Mouse (Mus musculus): ENCODE results near the gene Slc6a6. TPM values are rescaled to one million over a fixed set of nuclear protein-coding genes. Genes with fewer than 3 reads are reported as not detected.

Gene Slc6a6
- polyA plus RNA-seq, 1 experiment = 58.7 TPM

DNA sequence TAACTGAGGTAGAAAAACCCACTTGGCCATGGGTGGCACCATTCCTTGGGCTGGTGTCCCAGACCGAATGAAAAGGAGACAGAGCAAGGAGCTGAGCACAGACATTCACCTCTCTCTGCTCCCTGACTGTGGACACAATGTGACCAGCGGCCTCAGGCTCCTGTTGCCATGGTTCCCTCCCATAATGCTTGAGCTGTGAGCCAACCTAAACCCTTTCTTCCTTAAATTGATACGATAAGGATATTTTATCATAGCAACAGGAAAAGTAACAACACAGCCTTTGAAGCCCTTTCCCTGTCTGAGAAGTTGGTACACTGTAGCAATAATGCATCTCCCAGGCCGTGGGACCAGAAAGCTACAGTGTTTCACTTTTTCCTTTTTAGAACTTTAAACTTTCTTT lies 14.6 kb upstream of the Slc6a6 start:
- DNase-seq (ENCODE audit: low read depth) = no peak

GRCm38 (mm10) chr6:91670224-91670623 lies 13.6 kb upstream of the Slc6a6 start:
- no peak for DNase-seq (ENCODE audit: low read depth)

GRCm38 (mm10) chr6:91674757-91675350 lies 9.0 kb upstream of the Slc6a6 start:
- no peak for DNase-seq (ENCODE audit: low read depth)

DNA sequence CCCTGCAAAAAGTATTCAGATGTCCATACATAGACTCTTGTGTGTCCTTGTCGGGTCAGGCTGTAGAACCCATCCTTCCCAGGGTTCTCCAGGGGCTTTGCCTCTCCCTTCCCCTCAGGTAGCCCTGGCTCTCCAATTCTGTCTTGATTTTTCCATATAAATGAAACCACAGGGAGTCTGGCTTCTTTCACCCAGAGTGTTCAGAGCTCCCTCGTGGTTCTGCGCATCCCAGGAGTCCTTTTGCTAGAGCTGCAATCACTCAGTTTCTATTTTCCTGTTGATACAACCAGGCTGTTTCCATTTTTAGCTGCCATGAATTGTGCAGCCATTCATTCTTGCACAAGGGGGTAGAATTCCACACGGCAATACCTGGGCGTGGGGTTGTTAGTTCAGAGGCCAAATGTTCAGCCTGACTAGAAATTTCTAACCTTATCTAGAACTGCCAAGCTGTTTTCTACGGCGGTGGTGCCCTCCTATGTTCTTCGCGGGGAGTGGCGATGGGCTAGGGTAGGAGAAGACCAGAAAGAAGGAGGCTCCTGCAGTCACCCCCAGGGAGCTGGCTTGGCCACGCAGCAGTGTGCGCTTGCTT lies 5.3 kb upstream of the Slc6a6 start:
- DNase-seq (ENCODE audit: low read depth) = no peak

- no peak for DNase-seq (ENCODE audit: low read depth)
Observed at GRCm38 (mm10) chr6:91679095-91679577, 4.7 kb upstream of the Slc6a6 start.

- DNase-seq (ENCODE audit: low read depth) = no peak
Observed at GRCm38 (mm10) chr6:91679716-91680115, 4.1 kb upstream of the Slc6a6 start.

DNA sequence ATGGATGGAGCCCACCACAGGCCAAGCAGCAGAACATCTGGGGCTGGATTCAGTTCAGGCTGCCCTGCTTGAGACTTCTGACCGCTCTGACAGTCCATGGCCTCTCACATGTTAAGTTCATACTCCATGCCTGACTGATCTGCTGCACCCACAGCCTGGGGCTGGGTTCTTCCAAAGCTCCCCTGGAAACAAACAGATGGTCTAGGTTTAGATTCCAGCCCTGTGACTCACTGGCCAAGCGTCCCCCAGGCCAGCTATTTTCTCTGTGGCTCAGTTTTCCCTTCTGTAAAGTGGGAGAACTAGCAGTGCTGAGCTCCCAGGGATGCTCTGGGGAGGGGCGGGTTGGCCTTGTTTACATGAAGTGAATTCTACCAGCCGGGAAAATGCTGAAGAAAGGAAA lies 2.0 kb upstream of the Slc6a6 start:
- no peak for DNase-seq (ENCODE audit: low read depth)

- DNase-seq (ENCODE audit: low read depth) = no peak
Observed at GRCm38 (mm10) chr6:91683121-91683520, 732 bp upstream of the Slc6a6 start.

DNA sequence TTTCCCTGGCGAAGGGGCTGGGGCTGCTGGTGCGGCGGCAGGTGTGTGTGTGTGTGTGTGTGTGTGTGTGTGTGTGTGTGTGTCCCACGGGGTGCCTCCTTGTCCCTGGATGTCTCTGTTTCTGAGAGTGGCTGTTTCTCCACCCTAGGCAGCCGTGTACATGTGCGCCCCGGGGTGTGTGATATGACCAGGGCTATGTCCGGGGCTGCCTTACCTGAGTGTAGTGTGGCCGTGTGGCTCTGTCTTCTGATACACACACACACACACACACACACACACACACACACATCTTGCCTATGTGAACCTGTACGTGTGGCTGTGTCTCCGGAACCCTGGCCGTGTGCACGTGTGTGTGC lies 599 bp downstream of the Slc6a6 start:
- DNase-seq (ENCODE audit: low read depth) = no peak

DNA sequence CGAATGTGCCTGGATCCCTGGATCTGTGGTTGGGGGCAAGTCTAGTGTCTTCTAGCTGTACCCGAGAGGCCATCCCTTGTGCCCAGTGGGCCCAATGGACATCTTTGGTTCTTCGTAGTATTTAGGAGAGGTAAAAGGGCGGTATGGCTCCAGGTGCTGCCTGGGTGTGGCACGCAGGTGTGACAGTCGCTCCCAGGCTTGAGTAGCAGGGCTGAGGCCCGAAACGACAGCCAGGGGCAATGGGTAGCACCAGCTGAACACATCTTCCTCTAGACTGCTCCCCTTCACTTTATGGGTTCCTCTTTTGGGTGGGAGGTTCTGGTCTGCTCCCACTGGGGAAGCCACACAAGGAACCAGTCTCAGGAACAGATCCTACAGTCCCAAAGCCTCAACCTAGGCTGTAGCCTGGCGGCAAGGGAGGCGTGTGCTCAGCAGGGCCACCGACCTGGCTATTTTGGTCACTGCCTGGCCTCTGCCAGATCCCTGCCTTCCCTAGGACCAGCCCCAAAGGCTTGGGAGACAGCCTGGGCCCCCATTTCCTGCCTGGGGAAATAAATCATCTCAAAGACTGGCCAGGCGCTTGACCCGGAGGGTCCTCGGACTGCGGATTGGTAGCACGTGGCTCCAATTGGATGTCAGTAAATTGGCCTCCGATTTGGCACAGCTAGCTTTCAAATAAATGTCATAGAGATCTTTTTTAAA lies 1.1 kb downstream of the Slc6a6 start:
- no peak for DNase-seq (ENCODE audit: low read depth)

- DNase-seq (ENCODE audit: low read depth) = no peak
Observed at GRCm38 (mm10) chr6:91685533-91685883, 1.7 kb downstream of the Slc6a6 start.

- no peak for DNase-seq (ENCODE audit: low read depth)
Observed at GRCm38 (mm10) chr6:91685896-91686295, 2.0 kb downstream of the Slc6a6 start.

GRCm38 (mm10) chr6:91686597-91686996 lies 2.7 kb downstream of the Slc6a6 start:
- DNase-seq (ENCODE audit: low read depth) = no peak

DNA sequence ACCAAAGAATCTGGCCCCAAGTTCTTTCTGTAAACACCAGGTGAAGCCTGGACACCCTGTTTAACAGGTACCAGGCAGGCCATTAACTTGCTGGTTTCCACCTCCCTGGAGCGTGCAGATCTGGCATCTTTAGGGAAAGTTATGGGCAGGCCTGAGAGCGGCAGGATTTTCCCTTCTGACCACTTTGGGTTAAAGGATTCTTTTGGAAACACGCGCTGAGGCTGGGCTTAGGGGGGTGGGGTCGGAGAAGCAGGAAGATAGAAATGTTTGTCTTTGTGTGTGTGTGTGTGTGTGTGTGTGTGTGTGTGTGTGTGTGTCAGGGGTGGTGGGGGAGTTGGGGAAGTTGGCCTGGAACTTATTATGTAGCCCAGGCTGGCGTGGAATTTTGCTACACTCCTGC lies 4.2 kb downstream of the Slc6a6 start:
- DNase-seq (ENCODE audit: low read depth) = no peak

DNA sequence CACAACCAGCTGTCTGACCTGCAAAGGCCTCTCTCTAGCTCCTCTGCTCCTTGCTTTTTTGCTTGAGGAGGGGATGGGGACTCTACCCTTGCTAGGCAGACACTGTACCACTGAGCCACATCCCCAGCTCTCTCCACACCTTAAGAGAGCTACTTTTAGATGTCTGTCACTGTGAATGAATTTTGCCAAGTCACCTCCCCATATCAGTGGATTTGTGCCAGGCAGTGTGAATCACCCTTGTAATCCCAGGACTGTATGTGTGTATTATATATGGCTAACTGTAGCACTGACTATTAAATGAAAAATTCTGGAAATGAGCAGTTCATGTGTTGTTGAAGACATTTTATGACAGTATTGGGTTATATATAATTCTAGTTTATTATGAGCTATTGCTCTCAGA lies 5.4 kb downstream of the Slc6a6 start:
- DNase-seq (ENCODE audit: low read depth) = no peak

DNA sequence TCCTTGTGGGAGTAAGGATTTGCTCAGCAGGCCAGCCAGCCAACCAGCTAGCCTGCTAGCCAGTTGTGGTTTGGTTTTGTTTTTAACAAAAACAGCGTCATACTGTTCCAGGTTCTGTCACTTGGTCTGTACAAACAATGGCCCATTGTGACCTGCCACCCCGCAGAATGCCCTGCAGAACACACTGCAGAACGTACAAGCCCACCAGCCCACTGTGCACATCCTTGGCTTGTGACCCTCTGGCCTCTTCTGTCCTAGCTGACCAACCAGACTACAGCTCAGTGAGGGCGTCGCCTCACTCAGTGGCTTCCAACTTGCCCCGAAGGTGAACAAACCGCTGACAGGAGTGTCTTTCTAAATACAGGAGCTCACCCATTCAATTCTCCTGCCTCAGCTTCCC lies 6.4 kb downstream of the Slc6a6 start:
- no peak for DNase-seq (ENCODE audit: low read depth)

- no peak for DNase-seq (ENCODE audit: low read depth)
Observed at GRCm38 (mm10) chr6:91690646-91691045, 6.8 kb downstream of the Slc6a6 start.

GRCm38 (mm10) chr6:91691576-91691975 lies 7.7 kb downstream of the Slc6a6 start:
- no peak for DNase-seq (ENCODE audit: low read depth)

- no peak for DNase-seq (ENCODE audit: low read depth)
Observed at GRCm38 (mm10) chr6:91693301-91693886, 9.5 kb downstream of the Slc6a6 start.

- DNase-seq (ENCODE audit: low read depth) = no peak
Observed at GRCm38 (mm10) chr6:91694610-91695009, 10.8 kb downstream of the Slc6a6 start.

GRCm38 (mm10) chr6:91698831-91699230 lies 15.0 kb downstream of the Slc6a6 start:
- no peak for DNase-seq (ENCODE audit: low read depth)

DNA sequence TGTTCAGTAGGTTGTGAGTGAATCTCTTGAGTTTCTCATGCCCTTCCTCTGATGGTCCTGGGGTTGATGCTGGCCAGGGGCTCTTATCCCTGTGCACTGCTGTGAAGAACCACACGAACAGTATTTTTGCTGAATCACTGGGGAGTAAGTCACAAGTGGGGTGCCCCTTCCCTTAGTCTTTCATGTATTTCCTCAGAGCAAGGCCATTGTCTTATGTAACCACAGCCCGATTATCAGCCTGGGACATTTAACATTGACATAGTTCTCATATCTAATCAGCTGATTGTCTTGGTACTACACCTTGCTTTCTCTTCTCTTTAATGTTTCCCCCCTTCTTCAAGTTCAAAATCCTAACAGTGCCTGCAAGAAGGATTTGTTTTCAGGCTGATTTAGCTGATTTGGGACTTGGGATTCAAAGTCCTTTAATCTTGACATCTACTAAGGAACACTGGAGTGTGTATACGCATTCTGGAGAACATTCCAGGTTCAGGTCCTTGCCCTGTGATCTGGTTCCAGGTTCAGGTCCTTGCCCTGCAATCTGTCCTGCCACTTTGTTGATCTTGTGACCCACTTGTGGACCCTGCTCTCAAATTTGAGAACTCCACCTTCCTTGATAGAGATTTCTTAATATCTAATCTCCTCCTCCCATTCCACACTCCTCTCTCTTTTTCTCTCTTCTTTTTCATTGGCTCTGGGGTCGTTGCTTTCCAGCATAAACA lies 15.8 kb downstream of the Slc6a6 start:
- DNase-seq (ENCODE audit: low read depth) = no peak
